Mouse (Mus musculus) lung, embryonic 14.5 days (tissue): Measurements from ENCODE around the gene Syn1. TPM values are rescaled to one million over a fixed set of nuclear protein-coding genes. Genes with fewer than 3 reads are reported as not detected.
A peak's percentile ranks its signal among the peaks of the same experiment; 100 is the strongest.

Experiments
- ATAC-seq: fragments of 200-750 bp; cut with Nextera tagmentation; 2 replicates; pipeline ENCODE4 v1.8.0; 2017; ENCODE audit warnings: mild to moderate bottlenecking, moderate TSS enrichment, moderate library complexity; ENCODE audit not compliant: insufficient read depth
- DNase-seq: peaks from one replicate; pipeline ENCODE4 v3.0.0-alpha.2; 2015
- H3K27ac ChIP-seq: fragments of 300-500 bp; sonication (generic); 2 replicates; pipeline ENCODE4 v1.5.1; 2014; ENCODE audit warnings: low read depth, mild to moderate bottlenecking, moderate library complexity
- H3K27me3 ChIP-seq: fragments of 300-500 bp; sonication (generic); 2 replicates; pipeline ENCODE4 v1.6.1; 2014; ENCODE audit warnings: low read length, control low read depth; ENCODE audit not compliant: insufficient read depth
- H3K36me3 ChIP-seq: fragments of 300-500 bp; sonication (generic); 2 replicates; pipeline ENCODE4 v1.6.1; 2014; ENCODE audit warnings: control low read depth; ENCODE audit not compliant: insufficient read depth
- H3K4me1 ChIP-seq: fragments of 300-500 bp; sonication (generic); 2 replicates; pipeline ENCODE4 v1.6.1; 2014; ENCODE audit warnings: antibody characterized with exemption, control low read depth; ENCODE audit not compliant: insufficient read depth
- H3K4me2 ChIP-seq: fragments of 300-500 bp; sonication (generic); 2 replicates; pipeline ENCODE4 v1.6.1; 2014; ENCODE audit warnings: mild to moderate bottlenecking
- H3K4me3 ChIP-seq: fragments of 300-500 bp; sonication (generic); 2 replicates; pipeline ENCODE4 v1.5.1; 2014; ENCODE audit warnings: low read depth, low read length
- H3K9ac ChIP-seq: fragments of 300-500 bp; sonication (generic); 2 replicates; pipeline ENCODE4 v1.6.1; 2014
- H3K9me3 ChIP-seq: fragments of 300-500 bp; sonication (generic); 2 replicates; pipeline ENCODE4 v1.6.1; 2016; ENCODE audit warnings: low read depth, low read length, control low read depth
- CTCF ChIP-seq: IDR thresholded peaks from 2 replicates; pipeline ENCODE4 v1.5.1; 2016; ENCODE audit warnings: antibody characterized with exemption, low read depth
- WGBS: fragments of 180-500 bp; shearing (Covaris S2); extraction: QIAGEN DNeasy Blood & Tissue Kit; methylation state at CpG from one replicate; pipeline ENCODE4 v1.1.7; 2014; 5-methylcytosine and 5-hydroxymethylcytosine counted together
- polyA plus RNA-seq: library from polyadenylated mRNA; unstranded; fragments of >200 nt; fragmentation: Nextera tagmentation; extraction: Ambion mirVana; gene quantifications from 2 replicates; pipeline ENCODE4 v1.2.1, GENCODE M21; 2014

Syn1 gene
- polyA plus RNA-seq, 1 experiment from 2014 or later: 0.11 TPM

DNA sequence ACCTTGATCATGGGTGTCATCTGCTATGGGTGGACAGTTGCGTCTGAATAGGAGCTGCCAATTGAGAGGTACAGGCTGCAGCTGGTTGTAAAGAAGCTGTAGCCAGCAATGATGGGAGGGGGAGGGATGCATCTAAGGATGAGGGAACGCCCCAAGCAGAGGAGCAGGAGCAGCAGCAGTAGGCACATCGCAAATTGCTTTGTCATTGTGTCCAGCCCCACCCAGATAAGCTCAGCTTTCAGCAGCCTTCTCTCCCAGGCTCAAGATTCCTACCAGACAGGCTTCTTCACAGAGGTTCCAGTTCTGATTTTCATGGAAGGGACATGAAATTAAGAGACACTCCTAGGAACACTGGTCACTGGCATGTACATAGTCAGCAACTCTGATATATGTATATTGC lies 10.7 kb downstream of the Syn1 start:
- DNase-seq: no peak
- no peaks in the 10 kb centered on the region for H3K4me1 ChIP-seq
- H3K9me3 ChIP-seq: no peaks in the 10 kb centered on the region
- no peak for TF ChIP-seq CTCF
- no peak overlapping the region for H3K4me3 ChIP-seq
- H3K27ac ChIP-seq: no peak overlapping the region
- H3K9ac ChIP-seq: no peak overlapping the region
- no peak for ATAC-seq
- no peaks in the 10 kb centered on the region for H3K36me3 ChIP-seq
- WGBS: 31% methylated on average over 3 of the region's 3 CpGs
- H3K27me3 ChIP-seq: no peaks in the 10 kb centered on the region
- no peak overlapping the region for H3K4me2 ChIP-seq

GRCm38 (mm10) chrX:20875241-20875640 lies 45.6 kb downstream of the Syn1 start:
- Histone ChIP-seq H3K9me3 (no peaks in the 10 kb centered on the region), H3K27me3 (no peaks in the 10 kb centered on the region), H3K4me2 (no peak overlapping the region), H3K4me1 (no peaks in the 10 kb centered on the region), H3K4me3 (no peak overlapping the region), H3K9ac (no peak overlapping the region), H3K27ac (no peak overlapping the region), H3K36me3 (no peaks in the 10 kb centered on the region)
- WGBS: 71% methylated on average over 3 of the region's 3 CpGs
- DNase-seq (no peak), ATAC-seq (no peak)
- no peak for TF ChIP-seq CTCF

GRCm38 (mm10) chrX:20872928-20873500 lies 47.8 kb downstream of the Syn1 start:
- Histone ChIP-seq H3K36me3 (no peaks in the 10 kb centered on the region), H3K4me2 (no peak overlapping the region), H3K27ac (no peak overlapping the region), H3K9me3 (no peaks in the 10 kb centered on the region), H3K9ac (no peak overlapping the region), H3K27me3 (no peaks in the 10 kb centered on the region), H3K4me3 (no peak overlapping the region), H3K4me1 (no peaks in the 10 kb centered on the region)
- 27% methylated on average over 11 of the region's 11 CpGs for WGBS
- TF ChIP-seq CTCF: no peak
- DNase-seq: no peak
- ATAC-seq: no peak

GRCm38 (mm10) chrX:20869962-20870513 lies 50.8 kb downstream of the Syn1 start, which contains the start of gene Timp1:
Gene Timp1 (plus strand): TSS chrX:20870166.
- H3K9ac ChIP-seq: peak within 1 kb of the TSS; percentile 43
- WGBS: 15% methylated on average over 18 of the region's 18 CpGs
- peak within 1 kb of the TSS; percentile 37 for H3K4me3 ChIP-seq
- ATAC-seq (peak; percentile 95), DNase-seq (peak; percentile 79)
- no peak within 1 kb of the TSS for H3K27ac ChIP-seq
- no peaks in the 10 kb centered on the region for H3K36me3 ChIP-seq
- no peaks in the 10 kb centered on the region for H3K4me1 ChIP-seq
- TF ChIP-seq CTCF: peak; percentile 24; the same call in 1 of the 2 replicates
- peak within 1 kb of the TSS; percentile 60 for H3K4me2 ChIP-seq
- no peaks in the 10 kb centered on the region for H3K9me3 ChIP-seq
- no peaks in the 10 kb centered on the region for H3K27me3 ChIP-seq

DNA sequence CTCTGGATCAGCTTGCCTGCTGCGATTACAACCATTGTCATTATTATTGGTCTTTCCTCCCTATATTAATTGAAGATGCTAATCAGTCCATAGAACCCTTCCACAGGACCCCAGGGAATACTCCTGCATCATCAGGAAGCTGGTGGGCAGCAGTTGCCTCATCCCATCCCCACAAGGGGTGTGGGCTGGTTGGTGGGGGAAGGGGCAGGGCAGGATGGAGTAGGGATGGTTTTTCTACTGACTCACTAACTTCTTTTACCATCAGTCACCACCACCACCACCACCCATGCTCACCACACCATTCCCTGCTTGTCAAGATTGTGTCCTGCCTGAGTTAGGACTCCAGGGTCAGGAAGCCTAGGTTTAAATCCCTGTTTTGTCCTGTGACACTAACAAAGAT lies 51.6 kb downstream of the Syn1 start:
- no peak overlapping the region for H3K27ac ChIP-seq
- no peak for TF ChIP-seq CTCF
- no peak overlapping the region for H3K4me2 ChIP-seq
- no peaks in the 10 kb centered on the region for H3K36me3 ChIP-seq
- H3K4me1 ChIP-seq: no peaks in the 10 kb centered on the region
- DNase-seq (no peak), ATAC-seq (no peak)
- WGBS: 72% methylated on average over 1 of the region's 1 CpGs
- H3K4me3 ChIP-seq: no peak overlapping the region
- H3K9me3 ChIP-seq: no peaks in the 10 kb centered on the region
- H3K27me3 ChIP-seq: no peaks in the 10 kb centered on the region
- H3K9ac ChIP-seq: no peak overlapping the region

DNA sequence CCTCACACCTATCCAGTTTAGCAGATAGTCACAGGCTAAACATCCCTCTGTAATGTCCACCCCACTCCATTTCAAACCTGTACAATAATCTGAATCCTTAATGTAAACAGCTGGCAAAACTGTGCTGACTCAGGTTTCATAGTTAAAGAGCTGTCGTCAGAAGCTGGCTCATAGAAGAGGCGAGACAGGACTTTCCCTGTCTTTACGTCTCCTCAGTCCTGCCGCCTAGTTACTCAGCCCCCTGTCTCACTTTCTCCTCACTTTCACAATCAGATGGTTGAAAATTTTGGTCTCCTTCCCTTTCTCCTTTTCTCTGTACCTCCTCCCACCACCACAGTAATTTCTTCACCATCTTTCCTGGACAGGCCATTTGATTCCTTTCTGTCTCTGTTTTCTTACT lies 52.7 kb downstream of the Syn1 start:
- Histone ChIP-seq H3K9ac (no peak overlapping the region), H3K9me3 (no peaks in the 10 kb centered on the region), H3K4me2 (no peak overlapping the region), H3K4me3 (no peak overlapping the region), H3K36me3 (no peaks in the 10 kb centered on the region), H3K4me1 (no peaks in the 10 kb centered on the region), H3K27me3 (no peaks in the 10 kb centered on the region), H3K27ac (no peak overlapping the region)
- 20% methylated on average over 4 of the region's 4 CpGs for WGBS
- ATAC-seq: no peak
- no peak for DNase-seq
- TF ChIP-seq CTCF: no peak

- Histone ChIP-seq H3K9ac (no peak overlapping the region), H3K4me1 (no peaks in the 10 kb centered on the region), H3K9me3 (no peaks in the 10 kb centered on the region), H3K4me2 (no peak overlapping the region), H3K36me3 (0 out of 2 replicates have a peak, but pooled peaks cover 2% of the 10 kb centered on the region), H3K27ac (no peak overlapping the region), H3K4me3 (no peak overlapping the region), H3K27me3 (no peaks in the 10 kb centered on the region)
- WGBS: 67% methylated on average over 9 of the region's 9 CpGs
- TF ChIP-seq CTCF: no peak
- ATAC-seq (peak; percentile 8; the same call in 1 of the 2 replicates), DNase-seq (no peak)
Observed at GRCm38 (mm10) chrX:20863161-20864101, 57.4 kb downstream of the Syn1 start.
